Mouse (Mus musculus): ENCODE measurements at regions not wholly inside any gene's neighbourhood (a gene's known extent, or its start where the extent isn't known, plus 50 kb on each side); places are given as distances from the start of the nearest gene placed in this dataset.

GRCm38 (mm10) chrX:99605084-99605824 lies 134.2 kb upstream of the Pja1 start:
- TF ChIP-seq CTCF (IDR thresholded peaks at IDR 0.05; ENCODE audit: control insufficient read depth, insufficient read depth, low read length) (no peak), POLR2A (IDR thresholded peaks at IDR 0.05; ENCODE audit: borderline replicate concordance, control insufficient read depth, low read depth, low read length) (no peak)

Data from bone marrow, adult 2 months (tissue).